Mouse (Mus musculus): Measurements from ENCODE around the gene R3hdm1.
"Not testable (repeated sequence)": the region's sequence is repeated elsewhere in the genome, so short reads cannot be mapped to it uniquely, and the experiment has no call there.

R3hdm1 gene

DNA sequence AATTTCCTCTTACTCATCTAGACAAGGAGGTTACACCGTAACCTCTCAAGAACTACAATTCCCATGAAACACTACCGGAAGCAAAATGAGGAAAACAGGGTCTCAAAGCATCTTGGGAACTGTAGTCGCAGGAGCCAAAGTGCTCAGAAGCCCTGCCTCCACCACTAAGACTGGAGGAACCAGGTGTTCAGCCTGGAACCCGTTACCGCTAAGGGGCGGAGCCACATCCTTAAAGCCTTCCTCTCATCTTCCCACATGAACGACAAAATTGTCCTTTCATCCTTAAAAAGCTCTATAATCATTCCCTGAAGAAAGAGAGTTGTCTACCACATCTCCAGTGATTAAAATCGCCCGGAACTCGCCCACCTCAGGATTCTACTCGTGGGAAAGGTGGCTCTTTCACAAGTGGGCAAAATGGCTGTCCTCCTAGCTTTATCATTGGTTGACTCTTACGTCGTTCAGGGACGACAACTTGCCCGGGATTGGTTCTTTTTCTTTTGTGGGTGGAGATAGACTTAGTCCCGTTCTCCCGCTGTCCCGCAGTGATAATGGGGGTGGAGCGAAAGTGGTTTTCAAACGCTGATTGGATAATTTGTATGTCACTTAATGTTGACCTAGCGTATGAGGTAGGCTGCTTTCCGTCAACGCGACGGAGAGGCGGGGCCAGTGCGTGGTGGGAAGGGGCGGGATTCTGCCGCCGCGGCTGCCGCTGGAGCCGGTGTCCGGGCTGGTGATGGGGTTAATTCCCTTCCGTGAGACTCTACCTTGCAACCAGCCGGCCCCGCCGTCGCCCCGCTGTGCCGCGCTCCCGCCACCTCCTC is at the start of gene R3hdm1, which contains the start of gene Zranb3:
Gene R3hdm1 (plus strand): TSS at position 661 of the 821 bp plus-strand sequence.
Gene Zranb3 (minus strand): TSS at position 407 of the 821 bp plus-strand sequence.
- DNase-seq = peak; percentile 87

- no peak for DNase-seq
Observed at GRCm38 (mm10) chr1:128057269-128057668, 45.8 kb upstream of the R3hdm1 start.

- no peak for DNase-seq
Observed at GRCm38 (mm10) chr1:128058625-128059024, 44.5 kb upstream of the R3hdm1 start.

DNA sequence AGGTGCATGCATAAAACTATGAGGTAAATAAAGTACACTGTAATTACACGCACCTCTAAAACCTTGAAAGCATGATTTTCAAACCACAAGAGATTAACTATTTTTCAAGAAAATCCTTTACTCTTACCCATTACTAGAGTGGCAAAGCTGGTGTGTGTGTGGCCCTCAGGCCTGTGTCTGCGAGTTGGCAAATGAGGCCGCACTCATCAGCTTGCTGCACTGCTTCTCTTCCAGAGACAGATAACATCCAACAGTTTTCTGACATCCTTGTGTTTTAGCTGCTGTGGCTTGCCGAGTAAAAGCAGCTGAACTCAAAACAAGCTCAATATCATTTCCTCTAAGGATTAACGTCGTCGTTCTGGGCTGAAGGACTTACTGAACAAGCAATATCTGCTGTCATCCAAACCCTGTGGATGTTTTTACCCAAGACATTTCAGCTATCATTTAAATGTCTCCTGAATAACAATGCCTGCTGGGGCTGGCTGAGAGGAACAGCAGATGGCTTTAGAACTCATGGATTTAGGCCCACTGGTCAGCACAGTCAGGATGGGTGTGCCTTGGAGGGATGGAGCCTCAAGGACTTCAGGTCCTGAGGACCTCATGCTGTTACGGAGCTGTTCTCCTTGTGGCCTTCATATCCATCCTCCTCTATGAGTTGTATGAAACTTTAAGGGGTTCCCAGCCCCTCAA is 42.3 kb upstream of the R3hdm1 start:
- no peak for DNase-seq

DNA sequence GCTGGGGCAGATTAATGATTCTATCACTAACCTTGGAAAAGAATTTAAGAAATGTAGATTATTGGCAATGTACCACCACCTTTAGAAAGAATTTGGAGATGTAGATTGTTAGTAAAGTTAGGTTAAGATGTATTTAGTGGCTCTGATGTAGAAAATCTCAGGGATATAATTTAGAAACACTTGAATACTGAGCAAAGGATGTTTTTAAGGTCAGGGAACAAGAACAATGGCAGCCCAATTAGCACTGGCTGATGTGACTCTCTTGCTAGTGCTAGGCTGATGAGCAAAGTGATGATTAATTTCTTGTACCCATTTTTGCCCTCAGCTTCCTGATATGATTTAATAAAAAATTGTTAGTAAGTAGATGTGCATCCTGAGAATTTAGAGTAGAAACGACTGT is 41.7 kb upstream of the R3hdm1 start:
- no peak for DNase-seq

DNA sequence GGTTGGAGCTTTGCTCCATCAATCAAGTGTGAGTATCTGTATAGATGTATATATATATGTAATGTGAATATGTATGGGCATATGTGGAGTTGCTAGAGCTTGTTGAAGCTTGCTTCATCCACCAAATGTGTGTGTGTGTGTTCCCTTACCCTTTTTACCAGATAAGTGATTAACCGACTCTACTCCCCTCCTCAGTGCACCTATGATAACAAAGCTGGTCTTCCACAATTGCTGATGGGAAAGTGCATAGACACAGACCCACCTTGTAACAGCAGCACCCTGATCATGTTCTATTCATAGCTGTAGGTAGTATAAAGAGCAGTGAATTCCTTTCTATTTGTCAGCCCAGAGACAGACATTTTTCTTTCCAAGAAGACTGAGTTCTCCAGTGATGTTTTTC is 40.9 kb upstream of the R3hdm1 start:
- DNase-seq = no peak

- no peak for DNase-seq
Observed at GRCm38 (mm10) chr1:128064716-128065115, 38.4 kb upstream of the R3hdm1 start.

DNA sequence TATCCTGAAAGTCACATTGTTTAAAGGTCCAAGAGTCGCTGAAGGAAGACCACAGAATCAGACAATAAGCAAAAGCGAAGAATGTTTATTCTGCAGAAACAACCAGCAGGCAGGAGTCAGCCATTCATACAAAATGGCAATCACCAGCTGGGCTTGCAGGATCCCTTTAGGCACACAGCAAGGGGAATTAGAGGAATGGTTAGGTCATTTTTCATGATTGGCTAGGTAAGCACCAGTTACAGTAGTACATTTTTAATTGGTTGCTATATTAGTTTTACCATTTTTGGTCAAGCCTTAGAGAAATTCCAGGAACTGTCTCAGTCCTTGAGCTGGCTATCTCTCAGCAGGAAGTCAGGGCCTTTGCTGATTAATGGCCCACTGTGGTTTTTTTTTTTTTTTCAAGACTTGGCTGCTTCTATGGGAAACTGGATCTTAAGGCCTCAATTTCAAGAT is 34.1 kb upstream of the R3hdm1 start:
- no peak for DNase-seq

GRCm38 (mm10) chr1:128070003-128070402 is 33.1 kb upstream of the R3hdm1 start:
- DNase-seq = no peak

DNA sequence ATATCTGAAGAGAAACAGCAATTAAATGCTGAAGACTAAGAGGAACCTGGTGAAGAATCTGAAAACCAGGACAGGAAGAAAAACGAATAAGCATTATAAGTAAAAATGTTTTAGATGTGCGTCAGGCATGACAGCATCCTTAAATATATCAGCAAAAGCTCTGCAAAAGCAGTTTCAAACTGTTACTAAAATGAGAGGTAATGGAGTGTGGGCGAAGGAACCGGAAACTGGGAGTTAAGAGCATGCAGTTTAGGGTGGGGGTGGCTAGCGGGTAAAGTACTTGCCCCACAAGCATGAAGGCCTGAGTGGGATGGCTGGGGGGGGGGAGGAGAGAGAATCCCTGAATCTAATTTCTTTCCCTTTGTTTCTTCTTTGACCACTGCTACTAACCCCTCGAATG is 30.1 kb upstream of the R3hdm1 start:
- no peak for DNase-seq

DNA sequence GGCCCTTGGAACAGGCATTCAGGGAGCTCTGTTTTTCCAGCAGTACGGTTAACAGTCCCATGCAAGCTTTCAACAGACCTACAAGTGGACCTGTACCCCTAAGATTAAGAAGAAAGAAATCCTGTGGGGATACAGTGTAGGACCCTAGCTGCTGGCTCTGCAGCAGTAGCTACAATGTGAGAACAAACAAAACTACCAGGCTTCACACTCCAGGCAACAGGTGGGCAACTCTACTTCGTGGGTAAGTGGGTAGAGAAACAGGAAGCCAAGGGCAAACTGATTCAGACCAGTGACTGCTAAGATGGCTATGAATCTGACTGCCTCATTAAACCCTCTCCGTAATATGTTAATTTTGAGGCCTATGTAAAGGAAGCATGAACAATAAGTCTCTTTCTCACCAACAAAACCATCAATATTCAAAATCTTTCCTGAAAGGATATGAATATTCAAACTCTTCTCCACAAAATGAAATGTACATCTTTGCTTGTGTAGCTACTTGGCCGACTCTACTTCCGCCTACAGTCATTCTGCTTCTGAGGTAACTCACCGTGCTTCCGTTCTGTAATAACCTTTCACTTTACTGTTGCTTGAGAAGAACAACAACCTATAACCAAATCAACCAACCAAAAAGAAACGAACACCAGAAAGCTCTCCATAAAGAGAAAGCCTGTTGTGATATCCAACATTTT is 26.2 kb upstream of the R3hdm1 start:
- DNase-seq = no peak

GRCm38 (mm10) chr1:128077788-128078187 is 25.3 kb upstream of the R3hdm1 start:
- DNase-seq = no peak

DNA sequence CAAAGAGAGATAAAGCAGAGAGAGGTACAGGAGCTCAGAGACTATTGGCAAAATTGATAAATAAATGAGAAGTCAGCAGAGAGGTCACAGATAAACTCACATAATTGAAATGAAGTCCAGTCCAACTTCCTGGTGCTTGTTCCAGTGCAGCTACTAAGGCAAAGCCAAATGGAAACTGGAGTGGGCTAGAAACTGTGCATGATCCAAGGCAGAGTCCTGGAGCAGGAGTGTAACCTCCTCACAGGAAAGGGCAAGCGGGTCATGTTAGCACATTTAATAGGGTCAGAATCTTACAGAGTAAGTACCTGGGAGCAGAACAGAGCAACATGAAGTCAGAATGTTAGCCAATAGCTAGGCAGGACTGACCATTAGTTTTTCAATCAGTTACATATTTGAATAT is 24.5 kb upstream of the R3hdm1 start:
- no peak for DNase-seq

- DNase-seq = no peak
Observed at GRCm38 (mm10) chr1:128080936-128081696, 22.0 kb upstream of the R3hdm1 start.

- no peak for DNase-seq
Observed at GRCm38 (mm10) chr1:128081873-128082272, 21.2 kb upstream of the R3hdm1 start.

DNA sequence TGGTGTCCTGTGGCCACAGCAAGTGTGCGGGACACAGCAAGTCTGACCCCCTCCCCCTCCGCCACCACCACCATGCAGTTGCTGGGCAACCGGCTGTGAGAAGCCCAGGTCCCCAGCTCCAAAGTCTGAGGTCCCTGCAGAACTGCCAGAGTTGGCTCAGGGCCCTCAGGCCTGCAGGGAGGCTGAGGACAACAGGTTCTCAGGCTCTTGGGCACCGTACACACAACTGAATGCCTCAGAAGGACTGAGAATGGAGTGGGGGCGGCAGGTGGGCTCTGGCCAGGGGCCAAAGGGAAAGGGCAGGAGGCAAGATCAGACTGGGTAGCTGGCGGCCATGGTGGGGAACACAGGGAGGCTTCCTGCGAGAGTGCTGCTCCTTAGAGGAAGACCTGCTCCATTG is 20.3 kb upstream of the R3hdm1 start:
- DNase-seq = peak; percentile 14

GRCm38 (mm10) chr1:128094686-128095085 is 8.4 kb upstream of the R3hdm1 start:
- no peak for DNase-seq

DNA sequence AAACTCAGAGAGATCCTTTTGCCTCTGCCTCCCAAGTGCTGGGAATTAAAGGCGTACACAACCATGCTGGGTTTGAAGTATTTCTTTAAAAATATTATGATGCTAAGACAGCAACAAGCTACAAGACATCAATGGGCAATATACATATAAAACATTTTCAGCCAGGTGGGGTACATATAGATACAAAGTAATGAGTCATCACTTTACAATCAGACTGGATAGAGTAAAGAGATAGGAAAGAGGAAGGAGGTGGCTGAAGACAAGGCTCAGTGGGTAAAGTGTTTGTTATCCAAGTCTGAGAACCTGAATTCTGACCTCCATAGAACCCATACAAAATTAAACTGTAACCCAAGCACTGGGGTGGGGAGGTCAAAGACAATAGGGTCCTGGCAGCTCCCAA is 4.8 kb upstream of the R3hdm1 start:
- no peak for DNase-seq

DNA sequence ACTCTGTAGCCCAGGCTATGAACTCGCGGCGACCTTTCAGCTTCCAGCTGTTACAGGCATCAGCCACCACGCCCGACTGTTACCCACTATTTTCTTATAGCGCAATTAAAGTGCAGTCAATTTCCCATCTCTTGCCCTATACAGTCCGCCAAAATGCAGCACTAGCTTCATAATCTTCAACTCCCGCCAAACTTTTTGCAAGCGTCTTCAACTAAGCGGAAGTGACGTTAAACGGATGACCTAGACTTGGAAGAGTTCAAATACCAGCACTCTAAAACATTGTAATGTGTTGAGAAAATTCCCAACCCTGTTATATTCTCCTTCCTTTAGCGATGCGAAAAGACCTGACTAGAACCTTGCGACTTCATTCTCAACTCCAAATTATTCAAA is 855 bp upstream of the R3hdm1 start:
- DNase-seq = peak; percentile 10

DNA sequence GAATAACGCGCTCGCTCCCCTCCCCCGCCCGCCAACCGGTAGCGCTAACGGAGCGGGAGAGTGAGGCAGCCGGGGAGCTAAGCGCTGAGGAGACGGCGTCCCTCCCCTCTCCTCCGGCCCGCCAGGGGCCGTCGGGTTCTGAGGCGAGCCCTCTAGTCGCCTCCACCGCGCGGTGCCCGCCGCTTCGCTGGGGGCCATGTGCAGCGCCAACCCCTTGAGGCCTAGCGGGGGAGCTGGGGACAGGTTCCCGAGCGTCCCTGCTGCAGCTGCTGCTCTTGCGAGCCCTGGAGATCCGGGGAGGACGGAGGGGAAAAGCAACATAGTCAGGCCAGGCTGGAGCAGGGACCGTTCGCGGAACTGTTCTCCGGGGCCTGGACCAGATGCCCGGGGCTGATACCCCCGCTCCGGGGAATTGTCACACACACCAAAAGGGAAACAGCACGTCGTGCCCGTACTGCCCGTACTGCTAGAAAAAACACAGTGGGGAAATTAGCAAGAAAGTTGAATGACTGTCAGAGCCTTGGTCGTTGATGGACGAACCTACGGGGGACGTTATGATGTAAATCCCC is 503 bp downstream of the R3hdm1 start:
- DNase-seq = no peak

DNA sequence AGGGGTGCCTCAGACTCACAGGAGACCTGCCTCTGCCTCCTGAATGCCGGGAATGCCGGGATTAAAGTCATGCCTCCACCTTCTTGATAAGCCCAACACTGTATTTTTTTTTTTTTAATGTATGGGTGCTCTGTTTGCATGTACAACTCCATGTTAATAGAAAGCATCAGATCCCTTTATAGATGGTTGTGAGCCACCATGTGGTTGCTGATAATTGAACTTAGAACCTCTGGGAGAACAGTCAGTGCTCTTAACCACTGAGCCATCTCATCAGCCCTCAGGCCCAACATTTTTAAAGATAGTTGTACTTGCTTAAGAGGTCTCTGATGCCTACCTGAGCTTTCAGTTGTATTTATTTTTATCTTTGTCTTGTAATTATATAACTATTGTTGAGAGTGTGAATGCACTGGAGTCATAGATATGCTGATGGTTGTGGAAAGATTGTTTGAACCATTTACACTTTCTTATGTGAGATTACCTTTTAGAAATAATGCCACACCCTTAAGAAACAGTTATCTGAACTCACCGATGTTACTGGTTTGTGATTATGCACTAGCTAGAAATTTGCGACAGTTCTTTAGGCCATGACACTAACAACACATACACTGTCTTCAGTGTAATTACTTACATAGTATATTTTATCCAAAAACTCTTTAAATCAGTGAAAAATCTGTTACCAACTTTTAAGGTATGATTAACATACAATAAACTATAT is 18.0 kb downstream of the R3hdm1 start:
- DNase-seq = no peak

- not testable (repeated sequence) for DNase-seq
Observed at GRCm38 (mm10) chr1:128136222-128136621, 33.1 kb downstream of the R3hdm1 start.

All from right cerebral cortex, postnatal 4 days (tissue).